Mouse (Mus musculus) thymus, postnatal 0 days (tissue): ENCODE results near the gene Slc17a5. TPM values are rescaled to one million over a fixed set of nuclear protein-coding genes. Genes with fewer than 3 reads are reported as not detected.
"Not testable (repeated sequence)": the region's sequence is repeated elsewhere in the genome, so short reads cannot be mapped to it uniquely, and the experiment has no call there.

ENCODE experiments used
- DNase-seq: peaks from one replicate; pipeline ENCODE4 v3.0.0-alpha.2; 2015; ENCODE audit warnings: low spot score
- polyA plus RNA-seq: library from polyadenylated mRNA; unstranded; fragments of >200 nt; fragmentation: Nextera tagmentation; extraction: Ambion mirVana; gene quantifications from 2 replicates; pipeline ENCODE4 v1.2.1, GENCODE M21; 2015

The Slc17a5 gene
- polyA plus RNA-seq, 1 experiment from 2014 or later = 14.1 TPM

GRCm38 (mm10) chr9:78520127-78520779 lies 67.6 kb downstream of the Slc17a5 start:
- no peak for DNase-seq

- not testable (repeated sequence) for DNase-seq
Observed at GRCm38 (mm10) chr9:78517237-78517636, 70.6 kb downstream of the Slc17a5 start.

GRCm38 (mm10) chr9:78516125-78516524 lies 71.7 kb downstream of the Slc17a5 start:
- no peak for DNase-seq

GRCm38 (mm10) chr9:78514681-78515080 lies 73.2 kb downstream of the Slc17a5 start:
- DNase-seq = no peak

- DNase-seq = no peak
Observed at GRCm38 (mm10) chr9:78513776-78514500, 73.9 kb downstream of the Slc17a5 start.

GRCm38 (mm10) chr9:78511705-78512104 lies 76.1 kb downstream of the Slc17a5 start:
- DNase-seq = no peak

- DNase-seq = no peak
Observed at GRCm38 (mm10) chr9:78508106-78508786, 79.6 kb downstream of the Slc17a5 start.

- DNase-seq = no peak
Observed at GRCm38 (mm10) chr9:78506722-78507077, 81.1 kb downstream of the Slc17a5 start.

GRCm38 (mm10) chr9:78506002-78506721 lies 81.7 kb downstream of the Slc17a5 start:
- no peak for DNase-seq

- DNase-seq = no peak
Observed at GRCm38 (mm10) chr9:78505223-78505622, 82.6 kb downstream of the Slc17a5 start.

GRCm38 (mm10) chr9:78504679-78505078 lies 83.2 kb downstream of the Slc17a5 start:
- no peak for DNase-seq

GRCm38 (mm10) chr9:78504133-78504532 lies 83.7 kb downstream of the Slc17a5 start:
- DNase-seq = no peak

- no peak for DNase-seq
Observed at GRCm38 (mm10) chr9:78503223-78504079, 84.4 kb downstream of the Slc17a5 start.

GRCm38 (mm10) chr9:78501284-78501683 lies 86.6 kb downstream of the Slc17a5 start:
- DNase-seq = no peak

- no peak for DNase-seq
Observed at GRCm38 (mm10) chr9:78500386-78500785, 87.5 kb downstream of the Slc17a5 start.

- DNase-seq = no peak
Observed at GRCm38 (mm10) chr9:78493171-78493570, 94.7 kb downstream of the Slc17a5 start.

GRCm38 (mm10) chr9:78492254-78492653 lies 95.6 kb downstream of the Slc17a5 start:
- no peak for DNase-seq

GRCm38 (mm10) chr9:78491169-78491568 lies 96.7 kb downstream of the Slc17a5 start:
- DNase-seq = no peak

- peak; percentile 49 for DNase-seq
Observed at GRCm38 (mm10) chr9:78488890-78489420, 98.9 kb downstream of the Slc17a5 start, which contains the start of gene Eef1a1. Eef1a1 (minus strand) TSS chr9:78489151.

- not testable (repeated sequence) for DNase-seq
Observed at GRCm38 (mm10) chr9:78488021-78488420, 99.8 kb downstream of the Slc17a5 start.
